Mouse (Mus musculus): ENCODE measurements at regions not wholly inside any gene's neighbourhood (a gene's known extent, or its start where the extent isn't known, plus 50 kb on each side); places are given as distances from the start of the nearest gene placed in this dataset.
A peak's percentile ranks its signal among the peaks of the same experiment; 100 is the strongest.

- DNase-seq (ENCODE audit: low read depth) = peak; percentile 81
Observed at GRCm38 (mm10) chr4:40537859-40538258, 65.9 kb downstream of the Tmem215 start.

GRCm38 (mm10) chr4:40543085-40544048 is 71.4 kb downstream of the Tmem215 start:
- no peak for DNase-seq (ENCODE audit: low read depth)

- DNase-seq (ENCODE audit: low read depth) = no peak
Observed at GRCm38 (mm10) chr4:40544056-40544455, 72.1 kb downstream of the Tmem215 start.

GRCm38 (mm10) chr4:40544806-40545205 is 72.8 kb downstream of the Tmem215 start:
- DNase-seq (ENCODE audit: low read depth) = no peak

- no peak for DNase-seq (ENCODE audit: low read depth)
Observed at GRCm38 (mm10) chr4:40545700-40546099, 73.7 kb downstream of the Tmem215 start.

GRCm38 (mm10) chr4:40559824-40560223 is 87.8 kb downstream of the Tmem215 start:
- DNase-seq (ENCODE audit: low read depth) = no peak

GRCm38 (mm10) chr4:40573300-40573699 is 101.3 kb downstream of the Tmem215 start:
- DNase-seq (ENCODE audit: low read depth) = no peak

GRCm38 (mm10) chr4:40575951-40576350 is 104.0 kb downstream of the Tmem215 start:
- DNase-seq (ENCODE audit: low read depth) = no peak

- no peak for DNase-seq (ENCODE audit: low read depth)
Observed at GRCm38 (mm10) chr4:40584436-40584835, 112.5 kb downstream of the Tmem215 start.

- no peak for DNase-seq (ENCODE audit: low read depth)
Observed at GRCm38 (mm10) chr4:40584940-40585571, 113.1 kb downstream of the Tmem215 start.

GRCm38 (mm10) chr4:40586045-40586444 is 114.1 kb downstream of the Tmem215 start:
- no peak for DNase-seq (ENCODE audit: low read depth)

- DNase-seq (ENCODE audit: low read depth) = no peak
Observed at GRCm38 (mm10) chr4:40587254-40587653, 115.3 kb downstream of the Tmem215 start.

- no peak for DNase-seq (ENCODE audit: low read depth)
Observed at GRCm38 (mm10) chr4:40593806-40594205, 109.2 kb downstream of the Aptx start.

- no peak for DNase-seq (ENCODE audit: low read depth)
Observed at GRCm38 (mm10) chr4:40625024-40625423, 78.0 kb downstream of the Aptx start.

- DNase-seq (ENCODE audit: low read depth) = no peak
Observed at GRCm38 (mm10) chr4:40625911-40626310, 77.1 kb downstream of the Aptx start.

All from 416B (cell line).